In genomic region chr13:14065028-14065380, GRCm38 (mm10) we compare ENCODE assay signal across 8 mouse cellular contexts. TPM values are rescaled to one million over a fixed set of nuclear protein-coding genes. Genes with fewer than 3 reads are reported as not detected.
DNase-seq lines count a peak whose midpoint lies in the region; ATAC-seq and TF ChIP-seq lines count a peak whose summit lies in the region.

No protein-coding gene starts in this region.

- H3K27me3 ChIP-seq in liver, adult 2 months (ENCODE audit: control insufficient read depth, insufficient read depth, low read length): no peaks in the 10 kb centered on the region
- H3K27me3 ChIP-seq in embryonic facial prominence, embryonic 11.5 days (ENCODE audit: control insufficient read depth, insufficient read depth, low read length): no peaks in the 10 kb centered on the region
- H3K27me3 ChIP-seq in intestine, embryonic 15.5 days (replicated peaks): no peaks in the 10 kb centered on the region
- H3K27me3 ChIP-seq in neural tube, embryonic 14.5 days (ENCODE audit: control insufficient read depth, insufficient read depth, low read length): peaks cover 2% of the 10 kb centered on the region; the same call in 1 of the 2 replicates

- peak overlapping the region; percentile 82 for H3K4me3 ChIP-seq in liver, adult 2 months (ENCODE audit: insufficient read depth, low read depth, low read length)
- peak overlapping the region; percentile 100 for H3K4me3 ChIP-seq in embryonic facial prominence, embryonic 11.5 days (ENCODE audit: low read depth, low read length)
- H3K4me3 ChIP-seq in intestine, embryonic 15.5 days (replicated peaks): peak overlapping the region; percentile 99
- H3K4me3 ChIP-seq in neural tube, embryonic 14.5 days (ENCODE audit: low read depth, low read length): peak overlapping the region; percentile 99

- WGBS in liver, adult 2 months: 8% methylated on average over 9 of the region's 9 CpGs
- WGBS in embryonic facial prominence, embryonic 11.5 days: 30% methylated on average over 9 of the region's 9 CpGs
- 12% methylated on average over 9 of the region's 9 CpGs for WGBS in intestine, embryonic 15.5 days
- WGBS in neural tube, embryonic 14.5 days: 12% methylated on average over 9 of the region's 9 CpGs

- H3K4me1 ChIP-seq in liver, adult 2 months (ENCODE audit: control insufficient read depth, insufficient read depth, low read length): peaks cover 6% of the 10 kb centered on the region
- no peaks in the 10 kb centered on the region for H3K4me1 ChIP-seq in embryonic facial prominence, embryonic 11.5 days (ENCODE audit: control insufficient read depth, insufficient read depth, low read length)
- H3K4me1 ChIP-seq in intestine, embryonic 15.5 days (replicated peaks): 0 out of 2 replicates have a peak, but pooled peaks cover 5% of the 10 kb centered on the region
- H3K4me1 ChIP-seq in neural tube, embryonic 14.5 days (ENCODE audit: control insufficient read depth, insufficient read depth, low read length): peaks cover 26% of the 10 kb centered on the region; the same call in 1 of the 2 replicates

- TF ChIP-seq CTCF in liver, adult 2 months (IDR thresholded peaks at IDR 0.05; ENCODE audit: low read depth, low read length): no peak

- no peaks in the 10 kb centered on the region for H3K9me3 ChIP-seq in embryonic facial prominence, embryonic 11.5 days (replicated peaks; ENCODE audit: control insufficient read depth, low read length)
- H3K9me3 ChIP-seq in intestine, embryonic 15.5 days: no peaks in the 10 kb centered on the region
- no peaks in the 10 kb centered on the region for H3K9me3 ChIP-seq in neural tube, embryonic 14.5 days (ENCODE audit: control insufficient read depth, low read length)

- TF ChIP-seq POLR2A in liver, adult 2 months (IDR thresholded peaks at IDR 0.05; ENCODE audit: extremely low read depth, insufficient read depth, low read length): no peak

- peaks cover 27% of the 10 kb centered on the region for H3K79me2 ChIP-seq in liver, adult 2 months (ENCODE audit: control insufficient read depth, insufficient read depth, low read length)

- DNase-seq in liver, adult 2 months (ENCODE audit: extremely low read depth, low read depth, low spot score): no peak
- no peak for DNase-seq in liver
- no peak for DNase-seq in embryonic facial prominence, embryonic 11.5 days (ENCODE audit: low spot score)
- no peak for DNase-seq in frontal cortex, postnatal 36 days (ENCODE audit: low spot score in 2 of 2)
- no peak for DNase-seq in right cerebral cortex, adult 2 months (ENCODE audit: low spot score in 2 of 2)
- no peak for DNase-seq in thymus, postnatal 14 days

- peak overlapping the region; percentile 92 for H3K9ac ChIP-seq in liver, adult 2 months (ENCODE audit: low read depth, low read length)
- H3K9ac ChIP-seq in embryonic facial prominence, embryonic 11.5 days (replicated peaks; ENCODE audit: low read length): peak overlapping the region; percentile 99
- H3K9ac ChIP-seq in intestine, embryonic 15.5 days: peak overlapping the region; percentile 97; the same call in 1 of the 2 replicates
- H3K9ac ChIP-seq in neural tube, embryonic 14.5 days (replicated peaks; ENCODE audit: low read depth, low read length): peak overlapping the region; percentile 99

- H3K36me3 ChIP-seq in liver, adult 2 months (ENCODE audit: control insufficient read depth, insufficient read depth, low read length): peaks cover 2% of the 10 kb centered on the region; the same call in 1 of the 2 replicates
- no peaks in the 10 kb centered on the region for H3K36me3 ChIP-seq in embryonic facial prominence, embryonic 11.5 days (replicated peaks; ENCODE audit: control insufficient read depth, insufficient read depth, low read depth, low read length)
- no peaks in the 10 kb centered on the region for H3K36me3 ChIP-seq in intestine, embryonic 15.5 days
- peaks cover 3% of the 10 kb centered on the region; the same call in 1 of the 2 replicates for H3K36me3 ChIP-seq in neural tube, embryonic 14.5 days (ENCODE audit: control insufficient read depth, insufficient read depth, low read length)

- peak overlapping the region; percentile 61 for H3K4me2 ChIP-seq in embryonic facial prominence, embryonic 11.5 days (ENCODE audit: low read depth, low read length)
- H3K4me2 ChIP-seq in intestine, embryonic 15.5 days (replicated peaks): peak overlapping the region; percentile 70
- peak overlapping the region; percentile 70 for H3K4me2 ChIP-seq in neural tube, embryonic 14.5 days (ENCODE audit: low read depth, low read length)

- H3K27ac ChIP-seq in liver, adult 2 months (replicated peaks; ENCODE audit: insufficient read depth, low read depth, low read length): no peak overlapping the region
- H3K27ac ChIP-seq in embryonic facial prominence, embryonic 11.5 days (replicated peaks; ENCODE audit: low read depth, low read length): no peak overlapping the region
- H3K27ac ChIP-seq in intestine, embryonic 15.5 days: no peak overlapping the region
- no peak overlapping the region; the same call in 1 of the 2 replicates for H3K27ac ChIP-seq in neural tube, embryonic 14.5 days (ENCODE audit: low read depth, low read length)

- no peak for ATAC-seq in embryonic facial prominence, embryonic 11.5 days (replicated peaks; ENCODE audit: insufficient number of reproducible peaks, low FRiP score, low TSS enrichment, low read depth)
- ATAC-seq in intestine, embryonic 15.5 days: no peak
- no peak for ATAC-seq in neural tube, embryonic 14.5 days (ENCODE audit: low read depth)

RNA-seq across cellular contexts. Expression of gene Ggps1, which starts 1.7 kb away (rescaled TPM):
- total RNA-seq in liver, adult 2 months (2014; rRNA removed): 11.0 and 12.2 TPM in 2 replicates
- polyA plus RNA-seq in liver, adult 2 months (2012; rRNA removed): 3.3 and 4.4 TPM in 2 replicates
- 69.9 and 75.6 TPM in 2 replicates for polyA plus RNA-seq in embryonic facial prominence, embryonic 11.5 days (2014; fragmentation: Nextera tagmentation; extraction: Ambion mirVana)
- 38.7 and 46.8 TPM in 2 replicates for polyA plus RNA-seq in intestine, embryonic 15.5 days (2015; fragmentation: Nextera tagmentation; extraction: Ambion mirVana)
- polyA plus RNA-seq in neural tube, embryonic 14.5 days (2014; fragmentation: Nextera tagmentation; extraction: Ambion mirVana): 89.2 and 97.9 TPM in 2 replicates

RNA-seq across cellular contexts. Expression of gene Arid4b, which starts 2.0 kb away (rescaled TPM):
- 13.5 and 14.5 TPM in 2 replicates for total RNA-seq in liver, adult 2 months (2014; rRNA removed)
- polyA plus RNA-seq in liver, adult 2 months (2012; rRNA removed): 1.8 and 3.0 TPM in 2 replicates
- 77.6 and 85.0 TPM in 2 replicates for polyA plus RNA-seq in embryonic facial prominence, embryonic 11.5 days (2014; fragmentation: Nextera tagmentation; extraction: Ambion mirVana)
- polyA plus RNA-seq in intestine, embryonic 15.5 days (2015; fragmentation: Nextera tagmentation; extraction: Ambion mirVana): 51.7 and 52.2 TPM in 2 replicates
- 72.1 and 81.6 TPM in 2 replicates for polyA plus RNA-seq in neural tube, embryonic 14.5 days (2014; fragmentation: Nextera tagmentation; extraction: Ambion mirVana)

RNA-seq across cellular contexts. Expression of gene Tbce, which starts 25.6 kb away (rescaled TPM):
- 33.7 and 36.2 TPM in 2 replicates for total RNA-seq in liver, adult 2 months (2014; rRNA removed)
- 7.6 and 11.9 TPM in 2 replicates for polyA plus RNA-seq in liver, adult 2 months (2012; rRNA removed)
- polyA plus RNA-seq in embryonic facial prominence, embryonic 11.5 days (2014; fragmentation: Nextera tagmentation; extraction: Ambion mirVana): 57.4 and 67.7 TPM in 2 replicates
- polyA plus RNA-seq in intestine, embryonic 15.5 days (2015; fragmentation: Nextera tagmentation; extraction: Ambion mirVana): 42.3 and 49.3 TPM in 2 replicates
- polyA plus RNA-seq in neural tube, embryonic 14.5 days (2014; fragmentation: Nextera tagmentation; extraction: Ambion mirVana): 116 and 126 TPM in 2 replicates

Comparison
In these comparisons a context has a peak if more than half of its experiments do, and no peak if none do; other contexts are left out.
1. RNA of gene Arid4b, which starts 2.0 kb away (polyA plus RNA-seq): 77.6 to 85.0 TPM in embryonic facial prominence, embryonic 11.5 days, 72.1 to 81.6 TPM in neural tube, embryonic 14.5 days and 51.7 to 52.2 TPM in intestine, embryonic 15.5 days; 1.8 to 3.0 TPM in liver, adult 2 months; every median in the first group is over 10 times any median in the second.
2. Peak in every context shown above with its lines, with median percentiles within 50 percentile points of each other: H3K4me3 ChIP-seq, H3K9ac ChIP-seq and H3K4me2 ChIP-seq.